Mouse (Mus musculus): ENCODE measurements around the gene Sumo3.

- TF ChIP-seq CTCF (IDR thresholded peaks at IDR 0.05; ENCODE audit: low read depth) (no peak), EP300 (IDR thresholded peaks at IDR 0.05; ENCODE audit: low read depth) (no peak)
These were observed 20.7 kb downstream of the Sumo3 start for GRCm38 (mm10) chr10:77626591-77626990.

Measured in heart, postnatal 0 days (tissue).